Comparison of ENCODE assay signal across 13 mouse cellular contexts in genomic region chr1:46937641-46938040, GRCm38 (mm10).
DNase-seq lines count a peak whose midpoint lies in the region.
"Had no signal": no experiment of that assay in that cellular context is flagged by ENCODE, and none has a peak within 500 bp of the region (broad histone marks: within the 10 kb centered on the region; RNA-seq: fewer than 3 reads in every experiment).

No protein-coding gene starts in this region.

- peak; percentile 31 for DNase-seq in layer of hippocampus, adult 9-11 months
- no peak for DNase-seq in layer of hippocampus, adult 11-12 months (ENCODE audit: low spot score)
- peak; percentile 24 to 32 for DNase-seq in right cerebral cortex, adult 2 months (ENCODE audit: low spot score in 2 of 2)
- DNase-seq in right cerebral cortex, postnatal 14 days = no peak
- peak; percentile 46 to 66 for DNase-seq in left cerebral cortex, adult 9 months (ENCODE audit: low spot score in 2 of 2)
- no peak for DNase-seq in embryo, embryonic 11 days
- no peak for DNase-seq in testis, postnatal 14 days (ENCODE audit: low spot score)
- DNase-seq: adrenal gland, adult 2 months; adrenal gland, postnatal 25 days; cerebellum, adult 11 months; cerebellum, adult 8-10 months; cerebellum, postnatal 14 days; gastrocnemius, postnatal 10 days had no signal

Comparison
In these comparisons a context has a peak if more than half of its experiments do, and no peak if none do; other contexts are left out.
1. DNase-seq: peak in layer of hippocampus, adult 9-11 months (single experiment), right cerebral cortex, adult 2 months (2 of 2) and left cerebral cortex, adult 9 months (2 of 2); none in layer of hippocampus, adult 11-12 months (single experiment), right cerebral cortex, postnatal 14 days (single experiment), embryo, embryonic 11 days (single experiment) and testis, postnatal 14 days (single experiment).